ENCODE assay signal across 27 mouse cellular contexts in genomic region chr5:29674305-29674704, GRCm38 (mm10).
"Had no signal": no experiment of that assay in that cellular context is flagged by ENCODE, and none has a peak within 500 bp of the region (broad histone marks: within the 10 kb centered on the region; RNA-seq: fewer than 3 reads in every experiment).

No protein-coding gene starts in this region.

- DNase-seq: cerebellum, adult 8-10 months; cerebellum, adult 9-10 months; cerebellum, adult 9-11 months; cerebellum, postnatal 10 days; cerebellum, postnatal 14 days; cerebellum, postnatal 25 days; cerebellum, postnatal 36 days; embryo, embryonic 11 days; forebrain, postnatal 0 days; gastrocnemius, adult 2 months; gastrocnemius, postnatal 10 days; gastrocnemius, postnatal 14 days; gastrocnemius, postnatal 25 days; gastrocnemius, postnatal 36 days; heart, adult 18-20 months; heart, adult 2 months had no signal

- ATAC-seq: forebrain, embryonic 13.5 days; forebrain, embryonic 14.5 days; forebrain, embryonic 15.5 days; forebrain, embryonic 16.5 days; forebrain, postnatal 0 days had no signal

- H3K4me3 ChIP-seq: embryonic facial prominence, embryonic 10.5 days; embryonic facial prominence, embryonic 12.5 days; embryonic facial prominence, embryonic 13.5 days; embryonic facial prominence, embryonic 15.5 days; erythroblast, embryonic 14.5 days; forebrain, embryonic 10.5 days; forebrain, embryonic 12.5 days; forebrain, embryonic 13.5 days; forebrain, embryonic 15.5 days; gastrocnemius, adult 2 months; heart, adult 2 months had no signal

- H3K9me3 ChIP-seq: embryonic facial prominence, embryonic 10.5 days; embryonic facial prominence, embryonic 12.5 days; embryonic facial prominence, embryonic 13.5 days; embryonic facial prominence, embryonic 15.5 days; forebrain, embryonic 10.5 days; forebrain, embryonic 12.5 days; forebrain, embryonic 13.5 days; forebrain, embryonic 15.5 days had no signal

- H3K9ac ChIP-seq: embryonic facial prominence, embryonic 12.5 days; embryonic facial prominence, embryonic 13.5 days; embryonic facial prominence, embryonic 15.5 days; forebrain, embryonic 12.5 days; forebrain, embryonic 13.5 days; forebrain, embryonic 15.5 days; forebrain, postnatal 0 days had no signal

- H3K27me3 ChIP-seq: embryonic facial prominence, embryonic 12.5 days; embryonic facial prominence, embryonic 13.5 days; embryonic facial prominence, embryonic 15.5 days; forebrain, embryonic 12.5 days; forebrain, embryonic 13.5 days; forebrain, embryonic 15.5 days had no signal

- H3K4me2 ChIP-seq: embryonic facial prominence, embryonic 12.5 days; embryonic facial prominence, embryonic 13.5 days; embryonic facial prominence, embryonic 15.5 days; forebrain, embryonic 12.5 days; forebrain, embryonic 13.5 days; forebrain, embryonic 15.5 days had no signal

- H3K27ac ChIP-seq: embryonic facial prominence, embryonic 10.5 days; embryonic facial prominence, embryonic 12.5 days; embryonic facial prominence, embryonic 13.5 days; embryonic facial prominence, embryonic 15.5 days; forebrain, embryonic 10.5 days; forebrain, embryonic 12.5 days; forebrain, embryonic 13.5 days; forebrain, embryonic 15.5 days; gastrocnemius, adult 2 months; heart, adult 2 months had no signal

- H3K4me1 ChIP-seq: embryonic facial prominence, embryonic 10.5 days; embryonic facial prominence, embryonic 12.5 days; embryonic facial prominence, embryonic 13.5 days; embryonic facial prominence, embryonic 15.5 days; forebrain, embryonic 10.5 days; forebrain, embryonic 12.5 days; forebrain, embryonic 13.5 days; forebrain, embryonic 15.5 days had no signal
